Mouse (Mus musculus): Measurements from ENCODE around the gene Gtf2h2. TPM values are rescaled to one million over a fixed set of nuclear protein-coding genes. Genes with fewer than 3 reads are reported as not detected.
"Not testable (repeated sequence)": the region's sequence is repeated elsewhere in the genome, so short reads cannot be mapped to it uniquely, and the experiment has no call there.

Gene Gtf2h2
- total RNA-seq, 2 experiments from 2014 or later: 26.4 to 27.9 TPM

DNA sequence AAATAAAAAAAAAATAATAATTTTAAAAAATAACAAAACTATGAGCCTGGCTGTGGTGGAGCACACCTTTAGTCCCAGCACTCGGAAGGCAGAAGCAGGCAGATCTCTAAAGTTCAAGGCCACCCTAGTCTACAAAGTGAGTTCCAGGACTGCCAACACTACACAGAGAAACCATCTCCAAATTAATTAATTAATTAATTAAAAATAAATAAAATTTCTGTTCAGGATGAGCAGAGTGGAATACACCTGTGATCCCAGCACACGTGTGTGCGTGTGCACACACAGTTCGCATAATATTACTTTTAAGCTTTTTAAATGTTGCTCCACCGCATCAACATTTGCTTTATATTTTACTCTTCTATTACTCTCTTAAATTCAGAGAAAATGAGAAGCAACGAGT is 756 bp downstream of the Gtf2h2 start:
- no peak for DNase-seq (ENCODE audit: low spot score in 2 of 2)

DNA sequence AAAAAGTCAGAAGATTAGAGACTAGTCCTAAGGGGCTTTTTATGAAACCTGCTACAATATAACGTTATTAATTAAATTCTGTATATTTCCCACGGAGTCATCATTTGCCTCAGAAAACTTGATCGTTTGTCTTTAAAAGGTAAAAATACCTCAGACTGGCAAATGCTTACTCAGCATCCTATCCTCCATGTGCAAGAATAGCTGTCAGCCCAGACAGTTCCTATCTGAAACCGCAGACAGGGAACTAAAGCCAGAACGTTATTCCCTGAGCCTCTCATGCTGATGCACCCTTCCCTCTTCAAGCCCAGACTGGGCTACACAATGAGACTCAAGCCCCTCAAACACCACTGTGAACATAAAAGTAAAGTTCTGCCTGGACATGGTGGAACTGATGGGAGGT is 2.0 kb downstream of the Gtf2h2 start:
- no peak for DNase-seq (ENCODE audit: low spot score in 2 of 2)

DNA sequence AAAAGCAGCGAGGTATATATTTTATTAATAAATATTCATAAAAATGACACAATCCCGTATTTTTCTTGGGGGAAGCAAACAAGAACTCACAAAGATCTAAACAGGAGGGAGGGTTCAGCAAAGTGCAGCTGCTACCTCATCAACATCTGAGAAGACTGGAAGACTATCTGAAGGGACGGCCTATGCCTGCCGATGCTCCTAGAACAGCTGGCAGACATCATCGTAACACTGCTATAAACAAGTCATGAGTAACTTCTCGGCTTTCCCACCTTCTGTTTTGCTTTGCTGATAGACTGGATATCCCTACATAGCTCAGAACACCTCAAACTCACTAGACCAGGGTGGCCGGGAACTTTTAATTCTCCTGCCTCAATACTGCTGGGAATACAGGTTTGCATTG is 8.8 kb downstream of the Gtf2h2 start:
- DNase-seq (ENCODE audit: low spot score in 2 of 2): no peak

DNA sequence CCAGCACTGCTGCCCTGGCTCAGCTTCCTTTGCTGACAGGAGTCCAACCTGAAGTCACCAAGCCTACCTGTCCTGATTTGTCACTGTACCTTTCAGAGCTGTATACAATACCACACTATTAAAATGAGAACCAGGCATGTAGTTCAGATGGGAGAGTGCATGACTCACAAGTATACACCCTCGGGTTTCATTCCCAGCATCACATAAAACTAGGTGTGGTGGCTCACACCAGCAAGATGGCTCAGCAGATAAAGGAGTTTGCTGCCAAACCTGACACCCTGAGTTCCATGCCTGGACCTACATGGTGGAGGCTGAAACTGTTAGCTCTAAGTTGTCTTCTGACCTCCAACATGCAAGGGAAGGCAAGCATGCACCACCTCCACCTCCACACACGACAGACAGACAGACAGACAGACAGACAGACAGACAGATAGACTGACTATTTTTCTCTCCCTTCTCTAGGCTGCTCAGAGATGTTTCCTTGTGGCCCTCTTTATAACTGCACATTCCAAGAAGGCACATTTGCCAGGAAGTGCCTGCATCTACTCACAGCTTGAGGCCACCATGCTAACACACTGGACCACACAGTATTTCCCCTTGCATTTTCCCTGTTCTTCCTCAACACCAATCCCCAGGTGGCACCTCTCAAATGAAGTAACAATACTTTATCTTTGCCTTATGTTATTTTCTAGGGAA is 28.7 kb downstream of the Gtf2h2 start:
- DNase-seq (ENCODE audit: low spot score in 2 of 2): no peak

DNA sequence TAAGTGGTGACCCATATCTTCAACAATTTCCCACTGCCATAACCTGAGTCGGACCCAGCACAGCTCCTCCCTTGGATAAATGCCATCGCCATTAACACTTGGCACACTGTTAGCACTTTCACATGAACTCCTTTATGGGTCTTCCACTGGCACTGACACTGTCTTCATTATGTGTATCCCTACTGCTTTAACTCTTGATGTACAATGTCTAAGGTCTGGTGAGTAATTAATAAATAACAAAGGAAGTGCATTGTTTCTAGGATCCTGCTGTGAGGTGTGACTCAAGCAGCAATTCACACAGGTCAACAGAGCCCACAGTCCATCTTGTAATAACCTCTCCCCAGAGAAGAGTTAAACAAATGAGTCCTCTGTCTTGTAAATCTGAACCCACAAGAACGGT is 31.0 kb downstream of the Gtf2h2 start:
- no peak for DNase-seq (ENCODE audit: low spot score in 2 of 2)

DNA sequence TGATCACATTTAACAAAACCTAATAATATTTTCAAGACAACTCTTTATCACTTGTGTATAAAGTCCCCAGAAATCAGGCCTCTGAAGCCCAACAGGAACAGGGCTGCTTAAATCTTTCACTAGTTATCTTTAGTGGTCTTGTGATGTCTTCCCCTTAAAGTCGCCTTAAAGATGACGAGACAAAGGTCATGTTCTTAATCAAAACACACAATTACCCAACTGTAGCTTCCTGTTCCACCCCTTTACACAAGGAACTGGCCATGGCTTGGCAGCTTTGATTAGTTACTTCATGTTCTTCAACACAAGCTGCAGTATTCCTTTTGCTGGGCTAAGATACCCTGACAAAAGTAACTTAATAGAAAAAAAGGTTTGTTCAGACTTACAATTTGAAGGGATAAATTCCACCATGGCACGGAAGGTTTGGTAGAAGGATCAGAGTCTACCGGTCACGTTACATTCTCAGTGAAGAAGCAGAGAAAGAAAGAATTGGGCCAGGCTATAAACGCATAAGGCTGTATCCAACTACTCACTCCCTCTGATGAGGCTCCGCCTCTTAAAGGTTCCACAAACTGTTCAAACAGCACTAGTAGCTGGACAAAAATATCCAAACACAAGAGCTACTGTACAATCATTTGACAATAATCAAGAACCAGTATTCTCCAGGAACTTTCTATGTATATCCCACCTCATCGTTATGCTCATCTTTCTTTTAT is 39.8 kb downstream of the Gtf2h2 start, which contains the start of gene Naip1:
TSS of gene Naip1 (minus strand) at position 455 of the 713 bp plus-strand sequence.
- not testable (repeated sequence) for DNase-seq (ENCODE audit: low spot score in 2 of 2)

DNA sequence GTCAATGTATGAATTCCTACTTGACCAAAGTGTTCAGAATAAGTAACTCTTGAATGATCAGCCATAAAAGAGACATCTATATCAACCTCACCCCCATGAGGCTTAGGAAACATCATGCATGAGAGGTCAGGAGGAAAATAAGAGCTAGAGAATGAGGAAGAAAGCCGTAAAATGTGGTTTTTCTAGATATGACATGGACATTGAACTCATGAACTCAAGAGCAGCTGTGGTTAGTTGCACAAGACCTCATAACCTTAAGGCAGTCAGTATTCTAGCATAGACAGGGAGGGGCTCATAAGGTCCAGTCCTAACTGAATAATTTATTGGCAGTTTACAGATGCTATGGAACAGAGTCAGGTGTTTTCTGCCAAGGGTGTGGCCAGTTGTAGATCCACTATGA is 42.9 kb downstream of the Gtf2h2 start:
- DNase-seq (ENCODE audit: low spot score in 2 of 2): no peak

DNA sequence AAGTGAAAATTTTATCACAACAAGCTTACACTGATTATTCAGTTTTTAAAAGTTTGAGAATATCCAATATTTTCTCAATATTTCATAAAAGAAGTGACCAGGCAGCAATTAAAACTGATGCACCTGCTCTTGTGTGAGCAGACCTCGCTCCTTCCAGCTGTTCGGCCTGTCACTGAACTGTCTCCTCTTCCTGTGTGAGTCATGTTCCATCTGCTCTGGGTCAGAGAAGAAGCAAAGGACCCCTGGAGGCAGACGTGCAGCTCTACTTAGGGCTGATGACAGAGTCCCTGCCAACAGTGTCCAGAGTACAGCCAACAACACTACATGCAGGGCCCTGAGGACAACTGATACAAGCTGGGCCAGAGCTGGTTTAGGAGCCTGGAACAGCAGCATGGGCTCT is 52.3 kb downstream of the Gtf2h2 start:
- no peak for DNase-seq (ENCODE audit: low spot score in 2 of 2)

DNA sequence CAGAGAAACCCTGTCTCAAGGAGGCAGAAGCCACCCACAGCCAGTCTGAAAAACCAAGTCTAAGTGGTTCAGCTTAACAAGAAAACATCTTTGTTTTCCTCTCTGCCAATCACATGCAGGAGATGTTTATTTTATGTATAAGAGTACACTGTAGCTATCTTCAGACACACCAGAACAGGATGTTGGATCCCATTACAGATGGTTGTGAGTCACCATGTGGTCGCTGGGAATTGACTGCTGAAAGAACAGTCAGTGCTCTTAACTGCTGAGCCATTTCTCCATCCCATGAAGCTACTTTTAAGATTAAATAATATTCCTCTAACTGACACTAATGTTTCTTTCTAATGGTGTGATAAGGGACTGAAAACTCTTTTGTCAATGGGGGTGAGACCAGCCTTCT is 53.7 kb downstream of the Gtf2h2 start:
- no peak for DNase-seq (ENCODE audit: low spot score in 2 of 2)

DNA sequence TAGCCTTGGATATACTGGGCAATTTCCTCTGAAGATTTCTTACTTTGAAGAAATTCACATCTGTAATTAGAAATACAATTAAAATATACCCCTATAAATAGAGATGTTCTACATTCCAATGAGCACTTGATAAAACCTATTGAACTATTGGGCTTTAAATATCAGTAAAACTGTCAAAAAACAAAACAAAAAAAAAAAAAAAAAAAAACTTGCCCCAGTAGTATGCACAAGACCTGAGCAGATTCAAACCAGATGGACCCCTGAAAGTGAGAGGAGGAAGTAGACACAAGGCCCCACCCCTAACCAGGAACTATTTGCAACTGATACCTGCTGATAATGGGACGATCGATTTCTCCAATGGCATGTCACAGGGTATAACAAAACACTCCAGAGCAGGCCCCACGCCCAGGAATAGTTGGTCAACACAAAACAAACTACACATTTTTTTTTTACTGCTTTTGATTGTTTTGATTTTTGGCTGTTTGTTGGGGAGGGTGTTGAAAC is 55.0 kb downstream of the Gtf2h2 start:
- DNase-seq (ENCODE audit: low spot score in 2 of 2): no peak

DNA sequence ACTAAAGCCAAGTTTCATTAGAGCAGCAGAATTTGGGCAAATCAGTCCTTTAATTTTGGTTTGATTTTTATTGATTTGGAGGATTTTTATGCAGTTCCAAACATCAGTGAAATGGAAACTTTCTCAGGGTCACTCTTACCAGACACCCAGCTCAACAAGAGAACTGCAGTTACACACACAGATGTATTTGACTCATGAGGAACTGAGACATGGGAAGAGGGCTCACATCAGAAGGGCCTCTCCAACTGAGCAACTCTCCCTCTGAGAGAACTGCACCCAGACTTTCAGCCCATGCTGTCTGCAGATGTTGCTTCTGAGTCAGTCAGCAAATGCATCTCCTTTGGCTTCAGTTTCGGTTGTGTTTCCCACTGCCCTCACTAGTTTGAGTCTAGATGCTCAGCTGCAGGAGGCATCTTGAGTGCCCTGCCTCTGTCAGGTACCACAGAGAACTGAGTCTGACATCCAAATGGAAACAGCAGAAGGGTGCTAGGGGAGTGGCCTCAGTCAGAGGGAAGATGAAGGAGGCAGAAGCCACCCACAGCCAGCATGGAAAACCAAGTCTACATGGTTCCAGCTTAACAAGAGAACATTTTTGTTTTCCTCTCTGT is 55.7 kb downstream of the Gtf2h2 start:
- not testable (repeated sequence) for DNase-seq (ENCODE audit: low spot score in 2 of 2)

DNA sequence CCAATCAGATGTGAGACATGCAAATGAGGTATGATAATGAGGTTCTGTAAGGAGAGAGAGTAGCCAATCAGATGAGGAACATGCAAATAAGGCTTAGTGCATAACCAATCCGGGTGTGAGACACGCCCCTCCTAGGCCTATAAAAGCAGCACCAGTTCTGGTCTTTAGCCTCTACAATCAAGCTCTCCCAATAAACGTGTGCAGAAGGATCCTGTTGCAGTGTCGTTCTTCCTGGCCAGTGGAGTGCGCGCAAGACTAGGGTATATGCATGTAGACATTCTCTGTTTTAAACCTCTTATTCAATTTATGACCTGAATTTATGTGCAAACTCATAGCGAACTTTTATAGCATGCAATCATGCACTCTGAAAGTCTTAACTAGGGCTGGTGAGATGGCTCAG is 72.4 kb downstream of the Gtf2h2 start:
- not testable (repeated sequence) for DNase-seq (ENCODE audit: low spot score in 2 of 2)

DNA sequence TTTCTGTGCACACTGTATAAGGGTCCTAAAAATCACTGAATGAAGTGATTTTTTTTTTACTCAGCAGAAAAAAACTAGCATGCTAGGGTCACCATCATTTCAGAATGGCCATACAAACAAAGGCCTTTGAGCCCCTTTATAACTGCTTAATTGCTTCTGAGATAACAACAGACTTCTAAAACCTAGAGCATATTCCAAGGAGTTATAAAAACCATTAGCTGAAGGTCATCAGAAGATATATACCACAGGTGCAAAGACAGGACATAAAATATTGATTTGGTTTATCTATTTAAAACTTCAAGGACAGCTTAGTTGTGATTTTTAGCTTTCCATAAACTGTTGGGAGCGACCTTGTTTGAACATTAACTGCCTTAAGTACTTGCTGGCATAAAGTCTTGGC is 78.0 kb downstream of the Gtf2h2 start:
- DNase-seq (ENCODE audit: low spot score in 2 of 2): no peak

Other genes starting within 250 kb of the Gtf2h2 start
- under 1 TPM; 0.27 to 0.36 TPM for gene Naip5, start 246.3 kb downstream of the Gtf2h2 start, total RNA-seq (2021)
- under 1 TPM; 0.20 to 0.34 TPM for gene Naip6, start 174.9 kb downstream of the Gtf2h2 start, total RNA-seq (2021)
- under 1 TPM in 1 of 2 experiments, not detected in 1; 0.08 TPM for gene Naip1, start 39.7 kb downstream of the Gtf2h2 start, total RNA-seq (2021)
- under 1 TPM; 0.29 to 0.54 TPM for gene Ocln, start 60.1 kb upstream of the Gtf2h2 start, total RNA-seq (2021)
- gene Marveld2, start 124.4 kb upstream of the Gtf2h2 start, total RNA-seq (2021): 1 to 10 TPM; 4.3 to 4.5 TPM
- gene Ak6, start 158.4 kb upstream of the Gtf2h2 start, total RNA-seq (2021): 10 to 100 TPM; 72.5 to 74.0 TPM
- gene Rad17, start 158.5 kb upstream of the Gtf2h2 start, total RNA-seq (2021): 10 to 100 TPM; 14.7 to 15.4 TPM
- 10 to 100 TPM; 16.3 to 19.0 TPM for gene Taf9, start 159.0 kb upstream of the Gtf2h2 start, total RNA-seq (2021)
- 1 to 10 TPM; 1.0 to 1.5 TPM for gene Ccdc125, start 177.1 kb upstream of the Gtf2h2 start, total RNA-seq (2021)
- 10 to 100 TPM; 34.7 to 38.2 TPM for gene Cdk7, start 238.4 kb upstream of the Gtf2h2 start, total RNA-seq (2021)

Measured in gastrocnemius, postnatal 4 days (tissue).